Mouse (Mus musculus) E14TG2a.4 (cell line): ENCODE measurements around the gene Zfp991.
"Not testable (repeated sequence)": the region's sequence is repeated elsewhere in the genome, so short reads cannot be mapped to it uniquely, and the experiment has no call there.

ENCODE experiments used
- CTCF ChIP-seq: conservative IDR thresholded peaks from 2 replicates; pipeline ENCODE4 v1.5.1; 2014; ENCODE audit warnings: low read length
- NANOG ChIP-seq: IDR thresholded peaks from 2 replicates; pipeline ENCODE4 v1.6.1; 2014; ENCODE audit warnings: borderline replicate concordance, low read length, mixed read lengths

GRCm38 (mm10) chr4:147214233-147214632 is 82.4 kb downstream of the Zfp991 start:
- not testable (repeated sequence) for TF ChIP-seq CTCF, NANOG
